Mouse (Mus musculus): Measurements from ENCODE around the gene Treh. TPM values are rescaled to one million over a fixed set of nuclear protein-coding genes. Genes with fewer than 3 reads are reported as not detected.

Treh gene
- total RNA-seq, 2 experiments from 2014 or later: 0.18 TPM; not detected in 1

GRCm38 (mm10) chr9:44647656-44648055 lies 25.4 kb upstream of the Treh start:
- no peak for DNase-seq (ENCODE audit: low spot score in 2 of 2)
- Histone ChIP-seq H3K4me3 (no peak overlapping the region), H3K27ac (no peak overlapping the region)
- no peak for TF ChIP-seq CTCF (conservative IDR thresholded peaks at IDR 0.05)

GRCm38 (mm10) chr9:44648881-44649281 lies 24.2 kb upstream of the Treh start:
- no peak for TF ChIP-seq CTCF (conservative IDR thresholded peaks at IDR 0.05)
- DNase-seq (ENCODE audit: low spot score in 2 of 2): no peak
- no peak overlapping the region for H3K27ac ChIP-seq
- H3K4me3 ChIP-seq: no peak overlapping the region

GRCm38 (mm10) chr9:44652027-44652426 lies 21.0 kb upstream of the Treh start:
- no peak overlapping the region for H3K27ac ChIP-seq
- peak; percentile 53 to 71 for DNase-seq (ENCODE audit: low spot score in 2 of 2)
- TF ChIP-seq CTCF (conservative IDR thresholded peaks at IDR 0.05): peak; percentile 91
- no peak overlapping the region for H3K4me3 ChIP-seq

GRCm38 (mm10) chr9:44653896-44654295 lies 19.1 kb upstream of the Treh start:
- Histone ChIP-seq H3K27ac (no peak overlapping the region), H3K4me3 (no peak overlapping the region)
- no peak for TF ChIP-seq CTCF (conservative IDR thresholded peaks at IDR 0.05)
- no peak for DNase-seq (ENCODE audit: low spot score in 2 of 2)

GRCm38 (mm10) chr9:44655098-44656066 lies 17.7 kb upstream of the Treh start:
- DNase-seq (ENCODE audit: low spot score in 2 of 2): peak; percentile 38 to 66
- Histone ChIP-seq H3K27ac (no peak overlapping the region), H3K4me3 (peak overlapping the region; percentile 50)
- TF ChIP-seq CTCF (conservative IDR thresholded peaks at IDR 0.05): peak; percentile 86

- TF ChIP-seq CTCF (conservative IDR thresholded peaks at IDR 0.05): no peak
- no peak overlapping the region for H3K4me3 ChIP-seq
- DNase-seq (ENCODE audit: low spot score in 2 of 2): no peak
- H3K27ac ChIP-seq: no peak overlapping the region
Measured at GRCm38 (mm10) chr9:44663706-44664105, 9.3 kb upstream of the Treh start.

- Histone ChIP-seq H3K27ac (no peak overlapping the region), H3K4me3 (no peak overlapping the region)
- no peak for TF ChIP-seq CTCF (conservative IDR thresholded peaks at IDR 0.05)
- DNase-seq (ENCODE audit: low spot score in 2 of 2): no peak
Measured at GRCm38 (mm10) chr9:44671416-44671815, 1.6 kb upstream of the Treh start.

- no peak for TF ChIP-seq CTCF (conservative IDR thresholded peaks at IDR 0.05)
- Histone ChIP-seq H3K4me3 (no peak overlapping the region), H3K27ac (no peak overlapping the region)
- DNase-seq (ENCODE audit: low spot score in 2 of 2): no peak
Measured at GRCm38 (mm10) chr9:44672291-44672865, 655 bp upstream of the Treh start.

GRCm38 (mm10) chr9:44678288-44678871 lies 5.3 kb downstream of the Treh start:
- H3K4me3 ChIP-seq: no peak overlapping the region
- no peak overlapping the region for H3K27ac ChIP-seq
- TF ChIP-seq CTCF (conservative IDR thresholded peaks at IDR 0.05): peak; percentile 65
- no peak for DNase-seq (ENCODE audit: low spot score in 2 of 2)

- Histone ChIP-seq H3K27ac (no peak overlapping the region), H3K4me3 (no peak overlapping the region)
- TF ChIP-seq CTCF (conservative IDR thresholded peaks at IDR 0.05): no peak
- no peak for DNase-seq (ENCODE audit: low spot score in 2 of 2)
Measured at GRCm38 (mm10) chr9:44679565-44679964, 6.5 kb downstream of the Treh start.

GRCm38 (mm10) chr9:44683046-44683445 lies 10.0 kb downstream of the Treh start:
- DNase-seq (ENCODE audit: low spot score in 2 of 2): no peak
- Histone ChIP-seq H3K4me3 (no peak overlapping the region), H3K27ac (no peak overlapping the region)
- TF ChIP-seq CTCF (conservative IDR thresholded peaks at IDR 0.05): no peak

GRCm38 (mm10) chr9:44685346-44686330 lies 12.6 kb downstream of the Treh start:
- H3K4me3 ChIP-seq: no peak overlapping the region
- TF ChIP-seq CTCF (conservative IDR thresholded peaks at IDR 0.05): peak; percentile 99
- peak overlapping the region; percentile 28; the same call in 1 of the 2 replicates for H3K27ac ChIP-seq
- DNase-seq (ENCODE audit: low spot score in 2 of 2): peak; percentile 42 to 77

Data from layer of hippocampus, adult 2 months (tissue).